Mouse (Mus musculus): Measurements from ENCODE around the gene Erich6b.

GRCm38 (mm10) chr14:75669085-75669645 is 27.1 kb downstream of the Erich6b start:
- TF ChIP-seq ZNF384 (IDR thresholded peaks at IDR 0.05; ENCODE audit: low read depth, low read length) = no peak
- no peak for TF ChIP-seq CHD2 (IDR thresholded peaks at IDR 0.05; ENCODE audit: low read depth, low read length)
- TF ChIP-seq ZC3H11A (IDR thresholded peaks at IDR 0.05; ENCODE audit: borderline replicate concordance, low read depth, low read length) = no peak
- TF ChIP-seq HCFC1 (IDR thresholded peaks at IDR 0.05; ENCODE audit: borderline replicate concordance, insufficient read depth, low read length) = no peak

Data from ES-E14 (cell line).